Mouse (Mus musculus): ENCODE measurements at regions not wholly inside any gene's neighbourhood (a gene's known extent, or its start where the extent isn't known, plus 50 kb on each side); places are given as distances from the start of the nearest gene placed in this dataset.

DNA sequence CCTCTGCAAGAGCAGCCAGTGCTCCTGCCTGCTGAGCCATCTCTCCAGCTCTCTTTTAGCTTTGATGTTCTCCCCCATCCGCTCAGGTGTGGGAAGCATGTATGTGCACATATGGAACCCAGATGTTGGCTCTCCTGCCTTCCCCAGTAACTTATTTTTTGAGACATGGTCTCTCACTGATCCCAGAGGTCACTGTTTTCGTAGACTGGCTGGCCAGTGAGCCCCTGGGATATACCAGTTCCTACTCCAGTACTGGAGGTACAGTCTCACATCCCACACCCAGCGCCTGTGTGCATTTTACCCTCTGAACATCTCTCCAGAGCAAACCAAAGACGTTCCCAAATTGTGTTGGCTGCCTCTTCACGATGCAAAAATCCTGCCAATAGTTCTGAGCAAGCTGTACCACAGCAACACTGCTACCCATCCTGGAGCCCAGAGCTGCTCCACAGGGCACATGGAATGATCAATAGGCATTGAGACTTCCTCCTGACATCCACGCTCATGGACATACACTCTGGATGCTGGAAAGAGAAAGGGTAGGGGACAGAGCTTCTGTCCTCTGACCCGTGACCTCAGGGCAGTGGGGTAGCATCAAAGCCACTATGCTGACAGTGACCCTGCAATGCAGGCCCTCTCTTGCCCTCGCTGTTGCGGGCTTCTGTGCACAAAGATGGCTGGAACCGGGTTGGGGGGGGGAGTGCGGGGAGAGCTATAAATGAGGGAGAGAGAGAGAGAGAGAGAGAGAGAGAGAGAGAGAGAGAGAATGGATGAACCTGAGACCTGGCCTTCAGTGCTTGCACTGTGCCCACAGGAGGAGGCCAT lies 171.8 kb upstream of the Rapgef5 start:
- WGBS (ENCODE audit: insufficient replicate concordance) = 46% methylated on average over 11 of the region's 11 CpGs
- Histone ChIP-seq H3K27ac (no peak overlapping the region), H3K9ac (replicated peaks) (no peak overlapping the region), H3K4me1 (replicated peaks; ENCODE audit: control insufficient read depth in 2 of 2, insufficient read depth in 2 of 2, low read length in 1 of 2) (no peaks in the 10 kb centered on the region), H3K36me3 (replicated peaks; ENCODE audit: control insufficient read depth, insufficient read depth, low read depth) (no peaks in the 10 kb centered on the region), H3K9me3 (ENCODE audit: control insufficient read depth, low read length) (no peaks in the 10 kb centered on the region), H3K4me2 (ENCODE audit: low read depth) (no peak overlapping the region), H3K27me3 (ENCODE audit: control insufficient read depth, insufficient read depth, low read length) (no peaks in the 10 kb centered on the region), H3K4me3 (ENCODE audit: insufficient read depth in 1 of 2, low read depth in 2 of 2, low read length in 2 of 2) (no peak overlapping the region)
- ATAC-seq (ENCODE audit: insufficient read depth) (no peak), DNase-seq (ENCODE audit: low read depth in 3 of 3, low spot score in 3 of 3) (no peak)
- TF ChIP-seq CTCF (IDR thresholded peaks at IDR 0.05; ENCODE audit: low read depth) (no peak), EP300 (IDR thresholded peaks at IDR 0.05; ENCODE audit: low read depth) (no peak)

GRCm38 (mm10) chr12:117345088-117345977 lies 170.9 kb upstream of the Rapgef5 start:
- TF ChIP-seq EP300 (IDR thresholded peaks at IDR 0.05; ENCODE audit: low read depth) (no peak), CTCF (IDR thresholded peaks at IDR 0.05; ENCODE audit: low read depth) (no peak)
- no peak overlapping the region for H3K27ac ChIP-seq
- no peak for ATAC-seq (ENCODE audit: insufficient read depth)
- no peak overlapping the region for H3K4me2 ChIP-seq (ENCODE audit: low read depth)
- H3K4me3 ChIP-seq (ENCODE audit: insufficient read depth in 1 of 2, low read depth in 2 of 2, low read length in 2 of 2) = no peak overlapping the region
- no peaks in the 10 kb centered on the region for H3K36me3 ChIP-seq (replicated peaks; ENCODE audit: control insufficient read depth, insufficient read depth, low read depth)
- WGBS (ENCODE audit: insufficient replicate concordance) = 28% methylated on average over 20 of the region's 20 CpGs
- H3K27me3 ChIP-seq (ENCODE audit: control insufficient read depth, insufficient read depth, low read length) = no peaks in the 10 kb centered on the region
- H3K9ac ChIP-seq (replicated peaks) = no peak overlapping the region
- no peak for DNase-seq (ENCODE audit: low read depth in 3 of 3, low spot score in 3 of 3)
- no peaks in the 10 kb centered on the region for H3K4me1 ChIP-seq (replicated peaks; ENCODE audit: control insufficient read depth in 2 of 2, insufficient read depth in 2 of 2, low read length in 1 of 2)
- no peaks in the 10 kb centered on the region for H3K9me3 ChIP-seq (ENCODE audit: control insufficient read depth, low read length)

DNA sequence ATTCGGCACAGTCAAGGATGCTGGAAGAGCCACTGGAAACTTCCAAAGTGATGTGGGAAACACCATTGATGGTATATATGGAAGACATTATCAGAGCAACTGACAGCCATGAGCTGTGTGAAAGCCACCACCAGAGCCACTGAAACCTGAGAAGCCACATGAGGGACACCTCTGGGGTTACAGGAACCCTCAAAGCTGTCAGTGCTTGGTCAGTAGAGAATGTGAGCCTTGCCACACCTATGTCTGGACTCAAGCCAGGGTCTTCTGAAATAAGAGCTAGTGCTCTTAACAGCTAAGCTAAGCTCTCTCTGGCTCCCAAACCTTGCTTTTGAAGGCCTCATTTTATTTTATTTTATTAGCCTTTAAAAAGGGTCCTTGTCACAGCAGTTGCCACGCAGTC lies 170.2 kb upstream of the Rapgef5 start:
- no peak overlapping the region for H3K4me3 ChIP-seq (ENCODE audit: insufficient read depth in 1 of 2, low read depth in 2 of 2, low read length in 2 of 2)
- H3K9me3 ChIP-seq (ENCODE audit: control insufficient read depth, low read length) = no peaks in the 10 kb centered on the region
- ATAC-seq (ENCODE audit: insufficient read depth) = no peak
- no peaks in the 10 kb centered on the region for H3K36me3 ChIP-seq (replicated peaks; ENCODE audit: control insufficient read depth, insufficient read depth, low read depth)
- H3K27ac ChIP-seq = no peak overlapping the region
- H3K4me1 ChIP-seq (replicated peaks; ENCODE audit: control insufficient read depth in 2 of 2, insufficient read depth in 2 of 2, low read length in 1 of 2) = no peaks in the 10 kb centered on the region
- H3K27me3 ChIP-seq (ENCODE audit: control insufficient read depth, insufficient read depth, low read length) = no peaks in the 10 kb centered on the region
- DNase-seq (ENCODE audit: low read depth in 3 of 3, low spot score in 3 of 3) = no peak
- no peak overlapping the region for H3K9ac ChIP-seq (replicated peaks)
- H3K4me2 ChIP-seq (ENCODE audit: low read depth) = no peak overlapping the region
- TF ChIP-seq EP300 (IDR thresholded peaks at IDR 0.05; ENCODE audit: low read depth) (no peak), CTCF (IDR thresholded peaks at IDR 0.05; ENCODE audit: low read depth) (no peak)
- 67% methylated on average over 2 of the region's 2 CpGs for WGBS (ENCODE audit: insufficient replicate concordance)

GRCm38 (mm10) chr12:117347135-117347534 lies 169.1 kb upstream of the Rapgef5 start:
- Histone ChIP-seq H3K9ac (replicated peaks) (no peak overlapping the region), H3K4me3 (ENCODE audit: insufficient read depth in 1 of 2, low read depth in 2 of 2, low read length in 2 of 2) (no peak overlapping the region), H3K4me2 (ENCODE audit: low read depth) (no peak overlapping the region), H3K4me1 (replicated peaks; ENCODE audit: control insufficient read depth in 2 of 2, insufficient read depth in 2 of 2, low read length in 1 of 2) (no peaks in the 10 kb centered on the region), H3K36me3 (replicated peaks; ENCODE audit: control insufficient read depth, insufficient read depth, low read depth) (no peaks in the 10 kb centered on the region), H3K27me3 (ENCODE audit: control insufficient read depth, insufficient read depth, low read length) (no peaks in the 10 kb centered on the region), H3K9me3 (ENCODE audit: control insufficient read depth, low read length) (no peaks in the 10 kb centered on the region), H3K27ac (no peak overlapping the region)
- ATAC-seq (ENCODE audit: insufficient read depth) (no peak), DNase-seq (ENCODE audit: low read depth in 3 of 3, low spot score in 3 of 3) (no peak)
- no peak for TF ChIP-seq EP300 (IDR thresholded peaks at IDR 0.05; ENCODE audit: low read depth)
- no peak for TF ChIP-seq CTCF (IDR thresholded peaks at IDR 0.05; ENCODE audit: low read depth)
- 35% methylated on average over 3 of the region's 3 CpGs for WGBS (ENCODE audit: insufficient replicate concordance)

DNA sequence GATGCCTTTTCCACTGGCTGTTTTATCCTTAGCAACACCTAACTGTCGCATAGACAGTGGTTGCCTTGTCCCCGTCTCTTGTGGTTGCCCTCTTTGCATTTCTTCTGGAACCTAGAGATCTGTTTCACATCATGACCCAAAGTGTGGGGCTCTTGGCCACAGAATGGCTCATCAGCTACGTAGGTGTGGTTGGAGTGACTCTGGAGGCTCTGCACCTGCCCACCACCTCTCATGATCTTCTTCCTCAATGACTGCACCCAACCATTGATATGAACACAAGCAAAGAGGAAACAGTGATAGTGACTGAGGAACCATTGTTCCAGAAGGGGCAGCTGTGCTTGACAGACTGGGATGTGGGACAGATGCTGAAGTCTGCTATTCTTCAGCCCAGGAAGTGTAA lies 167.8 kb upstream of the Rapgef5 start:
- no peak for TF ChIP-seq CTCF (IDR thresholded peaks at IDR 0.05; ENCODE audit: low read depth)
- TF ChIP-seq EP300 (IDR thresholded peaks at IDR 0.05; ENCODE audit: low read depth) = no peak
- H3K27ac ChIP-seq = no peak overlapping the region
- H3K4me2 ChIP-seq (ENCODE audit: low read depth) = no peak overlapping the region
- DNase-seq (ENCODE audit: low read depth in 3 of 3, low spot score in 3 of 3) (no peak), ATAC-seq (ENCODE audit: insufficient read depth) (no peak)
- 43% methylated on average over 3 of the region's 3 CpGs for WGBS (ENCODE audit: insufficient replicate concordance)
- H3K4me1 ChIP-seq (replicated peaks; ENCODE audit: control insufficient read depth in 2 of 2, insufficient read depth in 2 of 2, low read length in 1 of 2) = no peaks in the 10 kb centered on the region
- H3K9me3 ChIP-seq (ENCODE audit: control insufficient read depth, low read length) = no peaks in the 10 kb centered on the region
- H3K36me3 ChIP-seq (replicated peaks; ENCODE audit: control insufficient read depth, insufficient read depth, low read depth) = no peaks in the 10 kb centered on the region
- H3K27me3 ChIP-seq (ENCODE audit: control insufficient read depth, insufficient read depth, low read length) = no peaks in the 10 kb centered on the region
- no peak overlapping the region for H3K4me3 ChIP-seq (ENCODE audit: insufficient read depth in 1 of 2, low read depth in 2 of 2, low read length in 2 of 2)
- no peak overlapping the region for H3K9ac ChIP-seq (replicated peaks)
